Mouse (Mus musculus) kidney, postnatal 25 days (tissue): ENCODE measurements at regions not wholly inside any gene's neighbourhood (a gene's known extent, or its start where the extent isn't known, plus 50 kb on each side); places are given as distances from the start of the nearest gene placed in this dataset.
A peak's percentile ranks its signal among the peaks of the same experiment; 100 is the strongest.
"Not testable (repeated sequence)": the region's sequence is repeated elsewhere in the genome, so short reads cannot be mapped to it uniquely, and the experiment has no call there.

ENCODE experiments used
- DNase-seq, 2 experiments: peaks; one replicate each; pipeline ENCODE4 v3.0.0; 2021; ENCODE audit warnings: mixed read lengths in 2 of 2

DNA sequence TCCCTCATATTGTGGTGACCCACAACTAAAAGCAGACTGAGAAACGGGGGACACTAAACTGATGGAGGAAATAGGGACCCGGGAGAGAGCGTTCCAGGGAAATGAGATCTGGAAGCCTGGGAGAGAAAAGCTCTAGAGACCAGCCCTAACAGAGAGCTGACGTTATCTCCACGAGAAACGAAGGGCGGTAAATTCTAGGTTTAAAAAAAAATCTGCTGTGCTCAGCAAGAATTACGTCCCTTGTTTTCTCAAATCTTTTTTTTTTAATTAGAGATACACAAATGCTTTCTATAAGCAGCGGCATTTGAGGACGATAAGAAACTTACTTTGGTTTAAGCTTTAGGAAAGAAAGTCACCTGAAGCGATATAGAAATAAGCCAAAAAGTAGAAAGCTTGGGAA lies 145.7 kb downstream of the Cand1 start:
- DNase-seq, result no peak

DNA sequence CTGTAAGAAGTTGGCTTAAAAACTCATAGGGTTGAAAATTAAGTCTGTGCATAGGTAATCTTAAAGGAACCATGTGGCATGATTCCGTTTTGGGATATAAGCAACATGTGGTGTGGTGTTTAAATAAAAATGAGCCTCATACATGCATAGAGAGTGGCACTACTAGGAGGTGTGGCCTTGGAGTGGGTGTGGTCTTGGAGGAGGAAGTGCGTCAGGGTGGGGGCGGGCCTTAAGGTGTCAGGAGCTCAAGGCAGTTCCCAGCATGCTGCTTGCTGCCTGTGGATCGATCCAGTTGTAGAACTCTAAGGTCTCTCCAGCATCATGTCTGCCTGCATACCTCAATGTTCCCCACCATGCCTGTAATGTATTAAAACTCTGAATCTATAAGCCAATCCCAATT lies 152.0 kb downstream of the Cand1 start:
- no peak for DNase-seq

DNA sequence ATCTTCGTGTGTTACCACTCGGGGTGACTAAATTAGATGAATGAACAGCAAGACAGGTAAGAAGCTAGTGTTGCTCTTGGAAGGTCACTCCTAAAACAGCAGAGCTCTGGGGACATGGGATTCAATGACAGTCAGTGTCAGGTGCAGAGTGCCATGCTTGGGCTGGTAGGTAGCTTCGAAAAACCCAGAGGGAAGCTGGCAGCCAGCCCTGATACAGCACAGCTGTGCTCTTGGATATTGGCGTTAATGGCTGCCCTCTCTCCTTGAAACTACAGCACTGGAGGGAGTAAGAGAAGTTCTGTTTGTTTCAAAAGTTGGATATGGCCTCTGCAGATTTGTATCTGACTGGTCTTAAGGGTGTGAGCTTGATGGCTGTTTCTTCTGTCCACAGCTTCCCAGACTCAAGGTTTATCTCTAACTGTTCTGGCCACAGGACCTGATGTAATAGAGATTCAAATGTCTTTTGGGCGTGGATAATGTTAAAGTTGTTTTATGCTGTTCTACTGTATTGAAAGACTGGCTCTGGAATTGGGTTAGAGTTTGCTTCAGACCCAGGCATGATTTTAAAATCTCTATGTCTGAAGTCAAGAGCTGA lies 152.7 kb downstream of the Cand1 start:
- DNase-seq, result no peak

DNA sequence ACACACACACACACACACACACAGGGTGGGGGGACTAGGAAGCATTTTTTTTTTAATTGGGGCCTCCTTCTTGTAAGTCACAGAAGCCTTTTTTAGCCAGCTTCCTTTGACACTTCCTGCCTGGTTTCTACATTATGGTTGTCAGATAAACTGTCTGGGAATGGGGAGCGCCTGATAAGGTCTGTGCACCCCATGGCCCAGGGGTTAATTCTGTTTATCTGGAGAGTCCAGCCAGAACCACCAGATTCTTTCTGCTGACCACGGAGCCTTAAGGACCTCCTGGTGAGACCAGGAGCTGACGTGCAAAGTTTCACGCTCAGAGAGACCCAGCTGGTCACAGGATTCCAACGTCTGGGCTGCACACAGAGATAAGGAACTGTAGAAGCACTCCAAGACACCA lies 153.4 kb downstream of the Cand1 start:
- DNase-seq, result no peak

DNA sequence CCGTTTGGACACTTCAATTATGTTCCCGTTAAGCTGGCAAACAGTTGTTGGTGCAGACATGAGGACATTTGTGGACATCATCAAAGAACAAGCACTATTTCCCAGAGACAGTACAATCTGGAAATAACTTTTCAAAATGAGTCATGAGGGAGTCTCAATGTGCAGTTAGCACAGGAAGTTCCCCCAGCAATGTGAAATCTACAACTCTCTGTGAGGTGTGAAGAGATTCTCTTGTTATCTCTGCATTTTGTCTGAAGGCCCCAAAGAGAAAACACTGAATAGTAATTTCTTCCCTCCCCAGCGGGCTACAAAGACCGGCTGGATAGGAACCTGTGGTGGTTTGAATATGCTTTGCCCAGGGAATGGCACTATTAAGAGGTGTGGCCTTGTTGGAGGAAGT lies 156.4 kb downstream of the Cand1 start:
- DNase-seq, result no peak

DNA sequence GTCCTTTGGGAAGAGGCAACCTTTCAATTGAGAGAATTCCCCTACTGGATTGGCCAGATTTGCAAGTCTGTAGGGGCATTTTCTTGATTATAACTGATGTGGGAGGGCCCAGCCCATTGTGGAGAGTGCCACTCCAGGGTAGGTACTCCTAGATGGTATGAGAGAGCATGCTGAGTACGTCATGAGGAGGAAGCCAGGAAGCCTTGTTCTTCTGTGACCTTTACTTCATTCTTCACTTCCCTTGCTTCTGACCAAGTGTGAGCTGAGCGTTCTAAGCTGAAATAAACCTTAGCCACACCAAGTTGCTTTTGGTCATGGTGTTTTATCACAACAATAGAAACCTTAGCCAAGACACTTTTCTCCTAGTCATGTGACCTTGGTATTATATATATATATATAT lies 157.0 kb downstream of the Cand1 start:
- DNase-seq, result no peak

DNA sequence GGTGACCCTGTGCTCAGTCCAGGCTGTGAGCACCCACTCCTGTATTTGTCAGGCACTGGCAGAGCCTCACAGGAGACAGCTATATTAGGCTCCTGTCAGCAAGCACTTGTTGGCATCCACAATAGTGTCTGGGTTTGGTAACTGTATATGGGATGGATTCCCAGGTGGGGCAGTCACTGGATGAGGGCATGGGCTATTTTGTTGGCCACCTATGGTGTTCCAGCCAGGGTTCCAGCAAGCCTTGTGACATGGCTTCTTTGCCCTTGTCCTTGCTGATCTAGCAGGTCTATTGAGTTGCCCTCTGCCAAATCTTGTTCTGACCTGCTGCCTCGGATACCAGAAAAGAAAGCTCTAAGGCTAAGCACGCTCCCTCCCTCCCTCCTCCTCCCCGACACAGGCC lies 158.1 kb downstream of the Cand1 start:
- DNase-seq, result not testable (repeated sequence)

DNA sequence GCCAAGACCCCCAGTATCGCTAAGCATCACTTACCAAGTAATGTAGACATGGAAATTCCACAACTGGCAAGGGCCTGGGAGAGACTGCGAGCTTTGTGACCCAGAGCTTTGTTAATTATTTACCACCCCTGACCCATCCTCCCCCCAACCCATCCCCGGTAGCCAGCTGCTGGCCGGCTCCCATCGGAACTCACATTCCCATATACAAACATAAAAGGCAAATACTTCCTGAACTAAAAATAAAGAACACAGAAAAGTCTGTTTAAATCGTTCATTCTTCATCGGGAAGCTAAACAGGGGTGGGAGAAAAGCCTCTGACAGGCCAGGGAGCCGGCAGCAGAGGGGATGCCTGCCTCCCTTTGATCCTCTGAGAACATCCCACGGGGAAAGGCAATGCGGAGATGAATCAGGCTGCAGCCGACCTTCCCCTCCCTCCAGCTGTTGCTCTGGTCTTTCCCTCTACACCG lies 163.7 kb downstream of the Cand1 start:
- peak; percentile 62 to 71 for DNase-seq

DNA sequence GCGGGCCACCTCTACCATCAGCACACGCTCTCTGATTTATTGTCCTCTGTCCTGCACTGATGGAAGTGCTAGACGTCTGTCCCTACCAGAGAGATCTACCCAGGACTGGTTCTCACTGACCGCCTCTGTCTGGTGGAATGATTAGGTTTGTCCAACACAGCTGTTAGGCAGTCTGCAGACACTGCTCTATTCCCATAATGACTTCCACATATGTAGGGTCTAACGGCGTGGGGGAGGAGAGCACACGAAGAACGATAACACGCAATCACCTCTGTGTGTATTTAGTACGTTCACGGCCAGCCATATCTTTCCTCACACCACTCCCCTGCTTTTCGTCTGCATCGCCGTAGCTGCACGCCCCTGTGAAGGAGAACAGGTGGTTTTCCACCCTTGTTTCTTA lies 165.0 kb downstream of the Cand1 start:
- no peak for DNase-seq

DNA sequence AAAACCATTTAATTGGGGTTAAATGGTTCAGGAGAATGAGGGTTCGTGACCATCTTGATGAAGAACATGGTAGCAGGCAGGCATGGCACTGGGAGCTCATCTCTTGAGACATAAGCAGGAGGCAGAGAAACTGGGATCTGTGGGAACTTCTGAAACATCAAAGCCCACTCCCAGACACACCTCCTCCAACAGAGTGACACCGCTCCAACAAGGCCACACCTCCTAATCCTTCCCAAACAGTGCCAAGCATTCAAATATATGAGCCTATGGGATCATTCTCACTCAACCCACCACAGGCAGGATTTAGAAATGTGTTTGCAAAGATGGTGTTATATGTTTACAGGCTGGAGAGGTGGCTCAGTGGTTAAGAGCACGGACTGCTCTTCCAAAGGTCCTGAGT lies 165.9 kb downstream of the Cand1 start:
- DNase-seq, result no peak

DNA sequence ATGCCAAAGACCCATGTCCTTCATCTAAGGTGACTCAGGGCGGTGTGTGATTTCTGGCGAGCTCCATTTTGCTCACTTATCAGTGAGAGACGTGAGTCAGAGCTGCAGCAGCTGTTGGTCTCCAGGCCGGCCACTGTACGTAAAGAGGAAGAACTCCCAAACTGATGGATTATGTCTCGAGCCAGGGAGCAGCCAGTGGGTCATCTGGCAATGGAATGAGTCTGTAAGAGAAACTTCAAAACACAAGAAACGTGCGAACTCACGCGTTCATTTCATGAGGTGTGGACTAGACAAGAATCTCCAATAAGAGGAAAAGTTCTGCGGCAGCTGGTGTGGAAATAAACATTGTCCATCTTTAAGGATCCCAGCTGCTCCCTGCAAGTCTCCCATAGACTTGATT lies 170.4 kb downstream of the Cand1 start:
- DNase-seq, result no peak

DNA sequence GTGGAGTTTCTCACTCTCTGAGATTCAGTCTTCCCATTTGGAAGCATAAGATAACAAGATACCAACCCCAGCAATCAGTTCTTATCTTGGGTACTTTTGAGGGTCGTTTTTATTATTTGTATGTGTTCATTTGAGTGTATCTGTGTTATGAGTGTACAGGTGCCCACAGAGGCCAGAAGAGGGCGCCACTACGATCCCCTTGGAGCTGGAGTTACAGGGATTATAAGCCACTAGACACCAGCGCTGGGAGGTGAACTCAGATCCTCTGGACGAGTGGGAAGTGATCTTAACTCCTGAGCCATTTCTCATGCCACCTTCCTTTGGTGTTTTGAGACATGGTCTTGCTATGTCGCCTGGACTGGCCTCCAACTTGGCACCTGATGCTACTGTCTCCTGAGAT lies 172.0 kb downstream of the Cand1 start:
- no peak for DNase-seq

DNA sequence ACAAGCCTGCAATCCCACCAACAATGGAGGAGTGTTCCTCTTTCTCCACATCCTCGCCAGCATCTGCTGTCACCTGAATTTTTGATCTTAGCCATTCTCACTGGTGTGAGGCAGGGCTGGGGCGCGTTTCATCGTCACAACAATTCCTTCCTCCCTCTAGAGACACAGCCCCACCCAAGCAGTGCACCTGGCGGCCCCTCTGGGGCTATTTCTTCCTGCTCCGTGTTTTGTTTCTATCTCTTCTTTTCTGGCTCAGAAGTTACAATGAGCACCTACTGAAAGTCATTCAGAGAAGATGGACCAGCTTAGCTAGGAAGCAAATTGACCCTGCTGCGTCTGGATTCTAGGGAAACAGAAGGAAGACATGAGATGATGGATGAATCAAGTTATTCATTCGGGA lies 172.5 kb downstream of the Cand1 start:
- DNase-seq, result no peak

DNA sequence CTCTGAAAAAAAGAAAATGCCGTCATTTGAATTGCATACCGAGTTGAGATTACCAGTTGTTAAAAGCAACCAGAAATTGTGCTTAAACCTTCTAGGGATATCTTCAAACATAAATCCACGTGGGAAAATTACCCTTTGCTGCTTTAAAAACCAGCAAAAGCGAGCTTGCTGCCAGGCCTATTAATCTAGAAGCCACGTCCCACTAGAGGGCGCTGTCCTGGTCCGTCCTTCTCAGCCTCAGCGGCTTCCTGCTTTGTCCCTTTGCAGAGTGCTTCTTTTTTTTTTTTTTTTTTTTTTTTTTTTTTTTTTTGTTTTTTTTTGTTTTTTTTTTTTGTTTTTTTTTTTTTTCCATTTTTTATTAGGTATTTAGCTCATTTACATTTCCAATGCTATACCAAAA lies 173.9 kb downstream of the Cand1 start:
- DNase-seq, result peak; percentile 73 to 83

DNA sequence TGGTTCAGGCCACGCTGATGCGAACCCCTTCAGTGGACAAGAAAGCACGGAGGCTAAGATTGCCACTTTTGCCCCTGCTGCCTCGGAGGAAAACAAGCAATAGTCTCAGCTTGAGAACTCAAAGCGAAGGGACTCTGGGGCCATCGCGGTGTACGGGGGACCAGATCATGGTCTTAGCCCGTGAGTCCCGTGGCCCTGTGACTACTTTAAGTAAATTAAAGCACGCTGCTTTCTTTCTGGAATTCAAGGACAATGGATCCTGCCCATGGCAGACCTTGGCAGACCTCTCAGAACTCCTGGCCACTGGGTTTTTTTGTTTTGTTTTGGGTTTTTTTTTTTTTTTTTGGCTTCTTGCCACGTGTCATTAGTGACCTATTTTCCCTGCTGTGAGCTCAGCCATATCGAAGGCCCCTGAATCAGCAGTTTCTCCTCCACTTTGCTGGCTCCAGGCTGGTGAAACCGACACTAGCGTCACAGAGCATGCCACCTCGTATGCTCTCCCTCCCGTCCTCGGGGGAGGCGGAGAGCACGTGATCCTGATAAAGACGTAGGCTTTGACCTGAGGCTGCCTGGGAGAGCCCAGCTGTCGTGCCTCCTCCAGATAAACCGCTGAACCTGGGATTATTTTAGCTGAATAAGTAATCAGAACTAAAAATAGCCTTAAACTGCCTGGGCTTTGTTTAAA lies 174.6 kb downstream of the Cand1 start:
- peak; percentile 80 to 91 for DNase-seq

DNA sequence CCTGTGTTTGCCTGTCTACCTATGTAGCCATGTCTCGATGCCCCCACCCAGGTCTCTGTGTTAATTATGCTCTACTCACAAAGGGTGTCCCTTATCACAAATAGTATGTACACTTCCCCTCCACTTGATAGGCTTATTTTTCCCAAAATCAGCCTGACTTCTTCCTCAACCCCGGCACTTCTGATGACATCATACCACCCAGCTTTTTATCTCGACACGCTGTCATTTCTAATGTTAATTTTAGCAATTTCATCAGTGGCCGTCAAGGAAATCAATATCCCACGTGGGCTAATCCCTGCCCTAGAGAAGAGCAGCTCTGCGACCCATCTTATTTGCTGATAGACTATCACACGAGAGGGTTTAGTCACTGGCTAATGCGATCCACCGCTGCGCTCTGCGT lies 175.6 kb downstream of the Cand1 start:
- DNase-seq, result no peak

DNA sequence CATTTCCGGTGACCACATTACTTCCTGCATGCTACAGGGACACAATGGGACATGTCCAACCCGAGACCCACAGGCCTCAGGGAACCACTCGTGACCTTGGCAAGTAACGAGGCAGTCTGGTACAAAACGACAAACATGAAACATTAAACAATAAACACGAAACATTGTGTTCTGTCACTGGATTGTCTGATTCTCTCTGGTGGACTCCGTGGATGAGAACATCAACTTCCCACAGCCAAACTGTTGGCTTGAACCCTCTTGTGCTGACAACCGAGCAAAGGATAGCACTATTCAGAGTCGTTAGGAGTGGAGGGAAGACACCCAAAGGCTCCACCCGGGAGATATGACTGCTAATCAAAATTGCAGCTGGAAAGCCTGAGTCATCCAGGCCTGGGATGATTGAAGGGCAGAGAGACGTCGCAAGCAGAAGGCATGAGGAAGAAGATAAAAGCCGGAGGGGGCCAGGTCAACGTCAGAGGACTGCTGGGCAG lies 176.6 kb downstream of the Cand1 start:
- peak in 1 of 2 experiments; percentile 61 for DNase-seq

DNA sequence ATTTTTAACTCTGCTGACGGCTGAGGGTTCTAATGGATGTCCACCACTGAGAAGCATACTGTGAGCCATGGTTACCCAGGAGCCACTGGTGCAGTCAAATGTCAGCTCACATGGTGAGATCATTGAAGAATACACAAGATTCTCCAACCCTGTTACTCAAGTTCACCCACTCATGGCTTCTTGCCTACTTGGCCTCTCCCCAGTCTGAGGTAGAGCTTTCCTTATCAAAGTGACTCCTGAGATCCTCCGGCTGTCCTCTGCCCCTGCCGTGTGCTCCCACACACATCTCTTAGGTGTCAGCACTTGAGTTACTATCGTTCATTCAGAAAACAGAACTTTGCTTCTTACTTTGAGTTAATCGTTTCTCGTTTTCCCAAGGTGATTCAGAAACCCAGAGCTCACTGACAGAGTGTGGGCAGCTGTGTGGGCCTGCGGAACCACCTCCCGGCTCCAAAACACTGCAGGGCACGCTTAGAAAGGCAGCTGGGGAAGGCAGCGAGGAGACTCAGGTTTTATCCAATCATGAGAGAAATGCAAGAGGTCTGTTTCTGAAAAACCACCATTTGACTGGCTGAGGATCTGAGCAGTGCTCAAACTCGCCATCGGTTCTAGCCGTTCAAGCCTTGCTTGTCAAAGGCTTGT lies 177.8 kb downstream of the Cand1 start:
- no peak for DNase-seq

DNA sequence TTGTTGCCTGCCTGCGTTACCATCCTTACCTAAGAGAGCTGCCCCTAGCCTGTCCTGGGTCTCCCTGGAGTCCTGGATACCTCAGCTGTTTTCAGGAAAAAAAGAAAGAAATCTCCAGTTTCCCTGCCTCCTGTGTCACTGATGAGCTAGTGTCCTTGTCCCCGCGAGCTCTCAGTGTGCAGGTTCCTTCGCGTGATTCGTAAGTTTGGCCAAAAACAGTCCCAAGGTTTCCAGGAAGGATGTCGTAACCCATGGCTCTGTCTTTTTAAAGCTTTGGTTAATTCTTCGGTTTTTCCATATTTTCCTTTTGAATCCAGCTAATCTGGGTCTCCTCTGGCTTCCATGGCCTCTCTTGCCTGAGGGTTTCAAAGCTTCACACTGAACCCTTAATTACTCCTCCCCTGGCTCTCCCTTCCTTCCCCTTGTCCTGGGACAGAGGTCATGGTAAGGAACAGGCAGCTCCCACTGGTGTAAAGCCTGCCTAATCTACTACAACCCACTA lies 178.5 kb downstream of the Cand1 start:
- no peak for DNase-seq

DNA sequence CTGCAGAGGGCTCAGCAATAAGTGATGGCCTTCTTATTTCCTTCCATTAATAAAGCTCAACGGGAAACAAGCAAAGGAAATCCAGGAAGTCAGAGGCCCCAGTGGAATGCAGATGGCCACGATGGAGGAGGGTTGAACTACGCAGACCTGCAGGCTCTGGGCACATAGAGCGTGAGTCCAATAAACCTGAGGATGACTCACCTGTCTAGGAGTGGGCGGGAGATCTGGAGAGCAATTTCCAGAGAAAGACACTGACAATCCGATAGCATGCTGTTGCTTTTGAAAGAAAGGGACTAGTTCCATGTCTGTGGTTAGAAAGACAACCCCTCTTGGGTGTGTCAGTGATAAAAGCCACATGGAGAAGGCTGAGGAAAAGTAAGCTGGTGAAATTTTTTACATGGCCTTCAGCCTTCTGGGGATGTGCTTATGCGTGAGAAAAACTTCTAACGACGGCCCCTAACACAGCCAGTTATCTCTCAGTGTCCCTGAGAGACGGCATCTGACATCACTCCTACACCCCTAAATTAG lies 181.3 kb downstream of the Cand1 start:
- DNase-seq, result no peak

DNA sequence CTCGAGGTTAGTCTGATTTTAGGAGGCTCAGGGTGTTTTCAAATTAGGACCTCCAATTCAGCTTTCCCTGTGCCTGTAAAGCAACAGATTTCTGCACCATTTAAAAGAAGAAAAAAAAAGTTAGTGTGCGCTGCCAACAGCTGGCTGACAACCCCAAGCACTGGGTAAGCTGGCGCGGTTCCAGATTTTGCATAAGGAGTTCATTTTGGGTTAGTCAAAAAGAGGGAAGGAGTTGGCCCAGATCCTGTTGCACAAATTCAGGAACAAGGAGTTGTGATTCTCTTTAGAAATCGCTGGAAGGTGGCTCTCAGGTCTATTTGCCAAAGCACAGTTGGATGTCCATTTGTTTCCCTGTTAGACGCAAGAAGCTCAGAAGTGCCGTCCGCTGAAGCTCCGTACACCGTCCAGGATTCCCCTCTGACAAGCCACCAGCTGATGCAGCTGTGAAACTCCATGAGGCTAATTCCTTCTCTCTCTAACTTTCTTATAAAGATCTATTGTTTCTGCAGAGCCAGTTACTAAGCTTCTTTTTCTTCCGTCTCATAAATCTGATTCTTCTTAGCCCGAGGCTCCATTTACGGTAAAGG lies 184.6 kb downstream of the Cand1 start:
- peak; percentile 75 to 77 for DNase-seq

DNA sequence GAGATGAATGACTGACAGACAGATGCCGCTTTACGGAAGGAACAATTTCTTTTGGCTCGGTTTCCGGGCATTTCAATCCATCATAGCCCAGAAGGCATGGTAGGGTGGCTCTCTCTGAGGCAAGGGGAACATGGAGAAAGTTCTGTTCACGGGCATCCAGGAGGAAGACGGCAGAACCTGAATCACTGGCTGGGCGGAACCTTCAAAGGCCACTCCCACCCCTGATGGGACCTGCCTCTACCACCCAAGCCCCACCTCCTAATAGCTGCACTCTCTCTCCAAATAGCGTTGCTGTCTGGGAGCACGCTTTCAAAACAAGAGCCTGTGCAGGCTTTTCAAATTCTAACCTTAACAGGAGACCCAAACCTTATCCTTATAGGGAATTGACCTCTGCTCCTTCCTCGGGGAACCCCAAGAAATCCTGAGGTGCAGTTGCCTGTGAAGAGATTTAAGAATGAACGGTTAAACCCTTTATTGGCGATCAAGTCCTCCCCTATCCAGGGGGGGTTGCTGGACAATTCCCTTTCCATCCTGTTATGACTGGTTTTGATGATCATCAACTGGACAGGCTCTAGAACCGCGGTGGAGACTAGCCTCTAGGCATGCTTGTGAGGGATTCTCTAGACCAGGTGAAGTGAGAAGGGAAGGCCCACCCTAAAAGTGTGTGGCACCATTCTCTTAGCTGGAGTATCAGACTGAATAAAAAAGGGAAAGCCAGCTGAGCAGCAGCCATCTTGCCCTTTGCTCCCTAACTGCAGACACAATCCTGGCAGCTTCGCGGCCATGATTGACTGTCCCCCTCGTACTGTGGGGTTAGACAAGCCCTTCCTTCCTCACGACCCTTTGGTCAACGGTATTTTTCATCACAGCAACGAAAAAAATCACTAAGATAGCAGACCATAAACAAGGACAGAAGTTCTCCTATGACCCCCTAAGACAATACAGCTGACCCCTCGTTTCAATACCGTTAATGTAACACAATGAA lies 184.5 kb upstream of the Dyrk2 start:
- no peak for DNase-seq
